Mouse (Mus musculus) stomach, postnatal 0 days (tissue): ENCODE measurements around the gene Golph3.

Source experiments
- CTCF ChIP-seq: IDR thresholded peaks from 2 replicates; pipeline ENCODE4 v1.5.1; 2016; ENCODE audit warnings: antibody characterized with exemption, low read depth, mild to moderate bottlenecking, moderate library complexity
- EP300 ChIP-seq: optimal IDR thresholded peaks from 2 replicates; pipeline ENCODE3; 2016; ENCODE audit warnings: antibody characterized with exemption

GRCm38 (mm10) chr15:12362001-12362700, 40.9 kb downstream of the Golph3 start:
- no peak for TF ChIP-seq EP300
- no peak for TF ChIP-seq CTCF
